Mouse (Mus musculus): ENCODE data around the gene Adgrg3. TPM values are rescaled to one million over a fixed set of nuclear protein-coding genes. Genes with fewer than 3 reads are reported as not detected.

Adgrg3 gene
- polyA plus RNA-seq, 2 experiments: 5.8 to 8.3 TPM

- H3K4me1 ChIP-seq (replicated peaks; ENCODE audit: control insufficient read depth in 2 of 2, insufficient read depth in 2 of 2, low read length in 1 of 2): peaks cover 8 to 9% of the 10 kb centered on the region in 2 experiments
- ATAC-seq (ENCODE audit: insufficient read depth): no peak
Measured at GRCm38 (mm10) chr8:95076151-95076550, 58.7 kb downstream of the Adgrg3 start.

GRCm38 (mm10) chr8:95078055-95078454 lies 60.6 kb downstream of the Adgrg3 start:
- no peaks in the 10 kb centered on the region for H3K9me3 ChIP-seq (ENCODE audit: control insufficient read depth, low read length)
- no peak overlapping the region for H3K27ac ChIP-seq
- H3K9ac ChIP-seq (replicated peaks): no peak overlapping the region
- H3K27me3 ChIP-seq (ENCODE audit: control insufficient read depth, insufficient read depth, low read length): no peaks in the 10 kb centered on the region
- no peak for ATAC-seq (ENCODE audit: insufficient read depth)
- no peak for DNase-seq (ENCODE audit: low read depth in 3 of 3, low spot score in 3 of 3)
- 64% methylated on average over 3 of the region's 3 CpGs for WGBS (ENCODE audit: insufficient replicate concordance)
- H3K4me2 ChIP-seq (ENCODE audit: low read depth): no peak overlapping the region
- H3K36me3 ChIP-seq (replicated peaks; ENCODE audit: control insufficient read depth, insufficient read depth, low read depth): no peaks in the 10 kb centered on the region
- peaks cover 9 to 13% of the 10 kb centered on the region in 2 experiments for H3K4me1 ChIP-seq (replicated peaks; ENCODE audit: control insufficient read depth in 2 of 2, insufficient read depth in 2 of 2, low read length in 1 of 2)
- H3K4me3 ChIP-seq (ENCODE audit: insufficient read depth in 1 of 2, low read depth in 2 of 2, low read length in 2 of 2): no peak overlapping the region
- TF ChIP-seq EP300 (IDR thresholded peaks at IDR 0.05; ENCODE audit: low read depth) (no peak), CTCF (IDR thresholded peaks at IDR 0.05; ENCODE audit: low read depth) (no peak)

More at GRCm38 (mm10) chr8:95076151-95076550, 58.7 kb downstream of the Adgrg3 start:
- no peak overlapping the region for H3K4me3 ChIP-seq (ENCODE audit: insufficient read depth in 1 of 2, low read depth in 2 of 2, low read length in 2 of 2)
- H3K9ac ChIP-seq (replicated peaks): no peak overlapping the region
- no peaks in the 10 kb centered on the region for H3K27me3 ChIP-seq (ENCODE audit: control insufficient read depth, insufficient read depth, low read length)
- TF ChIP-seq CTCF (IDR thresholded peaks at IDR 0.05; ENCODE audit: low read depth): no peak
- no peak for TF ChIP-seq EP300 (IDR thresholded peaks at IDR 0.05; ENCODE audit: low read depth)
- no peaks in the 10 kb centered on the region for H3K9me3 ChIP-seq (ENCODE audit: control insufficient read depth, low read length)
- WGBS (ENCODE audit: insufficient replicate concordance): 74% methylated on average over 17 of the region's 17 CpGs
- no peak for DNase-seq (ENCODE audit: low read depth in 3 of 3, low spot score in 3 of 3)
- H3K4me2 ChIP-seq (ENCODE audit: low read depth): no peak overlapping the region
- H3K36me3 ChIP-seq (replicated peaks; ENCODE audit: control insufficient read depth, insufficient read depth, low read depth): no peaks in the 10 kb centered on the region
- no peak overlapping the region for H3K27ac ChIP-seq

GRCm38 (mm10) chr8:95079305-95079704 lies 61.8 kb downstream of the Adgrg3 start:
- peaks cover 9 to 13% of the 10 kb centered on the region in 2 experiments for H3K4me1 ChIP-seq (replicated peaks; ENCODE audit: control insufficient read depth in 2 of 2, insufficient read depth in 2 of 2, low read length in 1 of 2)
- peak overlapping the region; percentile 94 for H3K4me2 ChIP-seq (ENCODE audit: low read depth)
- no peaks in the 10 kb centered on the region for H3K9me3 ChIP-seq (ENCODE audit: control insufficient read depth, low read length)
- ATAC-seq (ENCODE audit: insufficient read depth): no peak
- WGBS (ENCODE audit: insufficient replicate concordance): 75% methylated on average over 4 of the region's 4 CpGs
- H3K27me3 ChIP-seq (ENCODE audit: control insufficient read depth, insufficient read depth, low read length): no peaks in the 10 kb centered on the region
- H3K9ac ChIP-seq (replicated peaks): no peak overlapping the region
- no peaks in the 10 kb centered on the region for H3K36me3 ChIP-seq (replicated peaks; ENCODE audit: control insufficient read depth, insufficient read depth, low read depth)
- H3K4me3 ChIP-seq (ENCODE audit: insufficient read depth in 1 of 2, low read depth in 2 of 2, low read length in 2 of 2): no peak overlapping the region; a peak in 1 of 4 replicates
- no peak overlapping the region for H3K27ac ChIP-seq
- no peak for DNase-seq (ENCODE audit: low read depth in 3 of 3, low spot score in 3 of 3)
- no peak for TF ChIP-seq CTCF (IDR thresholded peaks at IDR 0.05; ENCODE audit: low read depth)

- H3K4me3 ChIP-seq (ENCODE audit: insufficient read depth in 1 of 2, low read depth in 2 of 2, low read length in 2 of 2): peak within 1 kb of the TSS; percentile 86 to 92
- TF ChIP-seq CTCF (IDR thresholded peaks at IDR 0.05; ENCODE audit: low read depth): no peak
- peak; percentile 86 for TF ChIP-seq EP300 (IDR thresholded peaks at IDR 0.05; ENCODE audit: low read depth)
- no peaks in the 10 kb centered on the region for H3K36me3 ChIP-seq (replicated peaks; ENCODE audit: control insufficient read depth, insufficient read depth, low read depth)
- peak within 1 kb of the TSS; percentile 94 for H3K4me2 ChIP-seq (ENCODE audit: low read depth)
- H3K9ac ChIP-seq (replicated peaks): peak within 1 kb of the TSS; percentile 87
- H3K27me3 ChIP-seq (ENCODE audit: control insufficient read depth, insufficient read depth, low read length): no peaks in the 10 kb centered on the region
- peaks cover 18 to 22% of the 10 kb centered on the region in 2 experiments for H3K4me1 ChIP-seq (replicated peaks; ENCODE audit: control insufficient read depth in 2 of 2, insufficient read depth in 2 of 2, low read length in 1 of 2)
- DNase-seq (ENCODE audit: low read depth in 3 of 3, low spot score in 3 of 3) (peak; percentile 100), ATAC-seq (ENCODE audit: insufficient read depth) (peak; percentile 93)
- WGBS (ENCODE audit: insufficient replicate concordance): under 1% methylated on average over 47 of the region's 47 CpGs
- no peaks in the 10 kb centered on the region for H3K9me3 ChIP-seq (ENCODE audit: control insufficient read depth, low read length)
- H3K27ac ChIP-seq: peak within 1 kb of the TSS; percentile 75
Measured at GRCm38 (mm10) chr8:95080381-95081341, 63.2 kb downstream of the Adgrg3 start, which contains the start of gene Katnb1. Katnb1 (plus strand) TSS chr8:95081186.

GRCm38 (mm10) chr8:95081650-95082049 lies 64.2 kb downstream of the Adgrg3 start:
- WGBS (ENCODE audit: insufficient replicate concordance): 2% methylated on average over 11 of the region's 11 CpGs
- Histone ChIP-seq H3K4me2 (ENCODE audit: low read depth) (peak overlapping the region; percentile 68), H3K36me3 (replicated peaks; ENCODE audit: control insufficient read depth, insufficient read depth, low read depth) (no peaks in the 10 kb centered on the region), H3K4me1 (replicated peaks; ENCODE audit: control insufficient read depth in 2 of 2, insufficient read depth in 2 of 2, low read length in 1 of 2) (peaks cover 21 to 27% of the 10 kb centered on the region in 2 experiments), H3K9me3 (ENCODE audit: control insufficient read depth, low read length) (no peaks in the 10 kb centered on the region), H3K9ac (replicated peaks) (peak overlapping the region; percentile 87), H3K4me3 (ENCODE audit: insufficient read depth in 1 of 2, low read depth in 2 of 2, low read length in 2 of 2) (peak overlapping the region; percentile 86 to 92), H3K27ac (peak overlapping the region; percentile 51), H3K27me3 (ENCODE audit: control insufficient read depth, insufficient read depth, low read length) (no peaks in the 10 kb centered on the region)
- TF ChIP-seq CTCF (IDR thresholded peaks at IDR 0.05; ENCODE audit: low read depth) (no peak; the same call in 1 of the 2 replicates), EP300 (IDR thresholded peaks at IDR 0.05; ENCODE audit: low read depth) (no peak)
- DNase-seq (ENCODE audit: low read depth in 3 of 3, low spot score in 3 of 3) (peak in 1 of 3 experiments; percentile 58), ATAC-seq (ENCODE audit: insufficient read depth) (no peak)
